Mouse (Mus musculus) ovary, adult 2 months (tissue): Measurements from ENCODE around the gene Dda1. TPM values are rescaled to one million over a fixed set of nuclear protein-coding genes. Genes with fewer than 3 reads are reported as not detected.

ENCODE experiments used
- polyA plus RNA-seq: library from polyadenylated mRNA; depleted of rRNA; stranded (reverse); fragments of >200 nt; gene quantifications from 2 replicates; pipeline ENCODE4 v1.2.3, GENCODE M21; 2012; rRNA removed

Gene Dda1
- polyA plus RNA-seq: 106 and 116 TPM in 2 replicates

DNA sequence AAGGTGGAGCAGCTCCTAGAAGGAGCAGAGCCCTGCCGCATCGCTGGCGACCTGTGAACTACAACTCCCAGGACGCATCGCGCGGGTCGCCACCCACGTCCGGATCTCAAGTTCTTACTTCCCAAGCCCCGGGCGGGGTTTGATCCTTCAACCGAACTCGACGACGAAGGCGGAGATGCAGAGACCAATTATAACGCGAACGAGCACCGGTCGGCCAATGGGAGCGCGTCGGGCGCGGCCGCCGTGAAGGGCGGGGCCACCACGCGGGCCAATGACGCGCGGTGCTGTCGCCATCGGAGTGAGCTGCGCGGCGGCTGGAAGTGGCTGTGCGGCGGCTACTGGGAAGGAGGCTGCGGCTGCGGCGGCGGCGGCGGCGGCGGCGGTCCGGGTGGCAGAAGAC lies at the start of gene Dda1:
Gene Dda1 (plus strand): TSS at position 284 of the 400 bp plus-strand sequence.

DNA sequence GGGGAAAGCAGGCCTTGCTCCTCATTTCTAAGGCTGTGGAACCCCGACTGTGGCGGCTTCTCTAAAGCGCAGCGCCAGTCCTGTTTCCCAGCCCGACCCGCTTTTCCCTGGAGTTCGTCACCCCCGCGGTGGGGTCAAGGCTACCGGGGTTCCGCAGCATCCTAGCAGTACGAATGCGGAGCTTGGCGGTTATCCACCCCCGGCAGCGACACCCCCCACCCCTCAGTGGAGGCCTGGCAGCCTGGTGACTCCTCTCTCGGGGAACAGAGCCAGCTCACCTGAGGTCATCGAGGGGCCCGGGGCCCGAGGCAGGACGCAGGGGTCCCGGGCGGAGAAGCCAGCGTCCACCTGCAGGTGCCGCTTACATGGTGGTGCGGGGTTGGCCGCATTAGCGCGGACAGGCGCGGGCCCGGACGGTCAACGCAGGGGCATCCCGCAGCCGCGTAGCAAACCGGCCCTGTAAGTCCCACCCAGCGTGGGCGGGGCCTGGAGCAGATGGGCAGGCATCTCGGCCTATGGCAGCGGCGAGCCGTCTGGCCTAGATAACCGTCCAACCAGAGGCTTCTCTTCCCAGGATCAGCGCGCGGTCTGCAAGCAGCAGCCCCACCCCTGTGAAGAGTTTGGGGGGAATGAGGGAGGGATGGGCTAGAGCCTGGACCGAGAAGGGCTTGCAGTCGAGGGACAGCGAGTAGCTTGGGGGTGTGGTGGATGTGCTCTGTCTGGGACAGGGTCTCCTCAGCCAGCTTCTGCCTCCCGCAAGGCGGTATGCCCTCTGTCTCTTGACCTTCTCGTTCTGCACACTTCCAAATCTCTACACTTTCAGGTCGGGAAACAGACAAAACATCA lies 5.6 kb upstream of the Dda1 start, which contains the start of gene Abhd8:
Gene Abhd8 (minus strand): TSS at position 468 of the 846 bp plus-strand sequence.

DNA sequence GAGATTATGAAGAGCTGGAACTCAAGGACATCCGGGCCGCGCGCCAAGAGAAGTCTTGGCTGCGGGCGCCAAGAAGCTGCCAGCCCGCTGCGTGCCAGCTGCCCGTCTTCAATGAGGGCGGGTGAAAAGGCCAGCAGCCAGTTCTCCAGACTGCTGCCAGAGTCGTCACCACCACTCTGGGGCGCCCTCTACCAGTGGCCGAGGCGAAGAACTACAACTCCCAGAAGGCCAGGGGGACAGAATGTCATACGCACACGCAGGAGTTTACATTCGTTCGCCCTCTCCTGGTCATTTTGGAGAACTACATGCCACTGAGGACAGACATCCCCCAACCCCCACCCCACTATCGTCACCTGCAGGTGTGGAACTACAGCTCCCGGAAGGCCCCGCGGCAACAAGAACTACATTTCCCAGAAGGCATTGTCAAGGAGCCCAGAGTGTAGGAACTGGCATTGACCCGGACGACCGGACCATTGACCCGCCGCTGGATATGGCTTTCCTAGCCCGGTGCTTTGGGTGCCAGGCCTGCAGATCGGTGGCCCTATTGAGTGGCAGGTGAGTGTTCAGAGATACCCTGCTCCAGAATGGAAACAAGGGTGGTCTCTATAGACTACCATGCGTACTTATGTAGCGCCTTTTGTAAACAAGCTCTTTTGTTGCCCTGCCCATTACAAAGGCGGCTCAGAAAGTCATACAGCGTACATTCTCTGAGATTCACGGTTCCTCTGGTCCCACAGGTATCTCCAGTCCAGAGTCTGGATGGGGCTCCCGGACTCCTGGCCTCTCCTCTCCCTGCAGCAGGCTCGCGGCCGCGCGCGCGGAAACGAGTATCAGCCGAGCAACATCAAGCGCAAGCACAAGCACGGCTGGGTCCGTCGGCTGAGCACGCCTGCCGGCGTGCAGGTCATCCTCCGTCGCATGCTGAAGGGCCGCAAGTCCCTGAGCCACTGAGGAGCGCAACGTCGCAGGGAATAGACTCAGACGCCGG lies 4.2 kb upstream of the Dda1 start, which contains the start of gene Mrpl34:
Gene Mrpl34 (plus strand): TSS at position 447 of the 988 bp plus-strand sequence.

DNA sequence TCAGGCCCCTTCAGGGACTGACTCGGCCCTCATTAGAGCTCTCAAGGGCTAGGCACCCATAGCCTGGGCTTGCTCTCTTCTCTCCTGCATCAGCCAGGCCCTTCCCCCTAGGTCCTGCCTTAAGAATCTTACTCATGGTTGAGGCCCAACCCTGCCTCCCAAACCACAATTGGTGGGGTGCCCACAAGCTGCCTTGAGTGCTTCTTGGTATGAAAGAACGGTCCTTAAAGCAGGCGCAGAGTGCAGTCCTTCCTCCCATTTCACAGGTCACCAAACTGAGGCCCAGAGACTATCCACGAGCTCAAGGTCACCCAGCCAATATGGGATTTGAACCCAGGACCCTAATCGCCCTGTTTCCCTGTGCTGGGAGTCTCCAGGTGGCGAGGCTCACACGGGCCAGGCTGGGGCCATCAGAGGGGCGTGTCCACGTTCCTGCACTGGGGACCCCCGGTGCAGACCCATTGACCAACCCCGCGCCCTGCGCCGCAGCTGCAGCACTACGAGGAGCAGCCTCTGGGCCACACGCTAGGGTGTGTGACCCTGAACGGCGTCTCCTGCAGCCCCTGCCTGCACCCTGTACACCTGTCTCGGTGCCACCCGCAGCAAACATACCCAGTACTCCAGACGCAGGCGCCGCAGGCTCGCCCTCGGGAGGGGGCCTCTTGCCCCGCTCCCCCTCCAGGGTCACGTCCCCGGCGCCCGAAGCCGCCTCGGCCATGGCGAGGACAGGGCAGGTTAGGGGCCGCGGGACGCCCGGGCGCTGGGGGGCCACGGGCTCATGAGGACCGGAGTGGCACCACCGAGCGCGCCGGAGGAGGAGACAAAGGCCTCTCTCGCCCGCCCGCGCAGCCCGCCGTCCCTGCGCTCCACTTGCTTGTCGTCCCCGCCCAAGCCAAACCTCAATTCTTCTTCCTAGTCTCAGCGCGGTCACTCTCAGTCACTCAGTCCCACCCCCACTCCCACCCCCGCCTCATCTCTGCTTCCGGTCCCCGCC lies 16.4 kb downstream of the Dda1 start, which contains the start of gene Ano8:
Gene Ano8 (minus strand): TSS at position 822 of the 994 bp plus-strand sequence.

DNA sequence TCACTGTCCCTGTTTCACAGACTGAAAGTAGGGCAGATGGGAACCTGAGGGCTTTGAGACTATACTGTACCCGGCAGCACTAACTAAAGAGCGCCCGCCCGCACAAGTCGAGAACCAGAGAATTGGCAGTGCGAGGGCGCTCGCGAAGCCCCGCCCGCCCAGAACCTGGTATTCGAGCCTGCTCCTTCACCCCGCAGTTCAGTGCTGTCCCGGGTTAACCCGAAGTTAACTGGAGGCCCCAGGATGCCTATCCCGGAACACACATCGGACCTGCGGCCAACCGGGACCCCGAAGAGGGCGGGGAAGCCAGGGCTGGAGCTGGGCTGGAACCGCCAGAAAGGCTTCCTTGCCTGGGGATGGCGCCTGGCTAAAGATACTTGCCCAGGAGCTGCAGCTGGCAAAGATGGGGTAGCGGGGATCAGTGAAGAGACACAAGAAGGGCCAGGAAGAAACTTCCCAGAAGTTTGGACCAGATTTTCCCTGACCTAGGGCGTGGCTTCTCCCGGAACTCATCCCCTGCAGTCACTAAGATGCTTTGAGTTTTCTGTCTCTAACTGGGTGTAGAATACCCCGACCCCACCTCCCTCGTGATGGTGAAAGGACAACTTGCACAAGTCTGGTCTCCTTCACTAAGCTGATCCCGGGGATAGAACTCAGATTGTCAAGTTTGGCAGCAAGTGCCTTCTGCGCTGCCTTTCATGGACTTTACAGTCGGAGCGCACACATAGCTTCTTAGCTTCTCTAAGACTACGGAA lies 18.9 kb downstream of the Dda1 start, which contains the start of gene Gtpbp3:
Gene Gtpbp3 (plus strand): TSS at position 413 of the 755 bp plus-strand sequence.

DNA sequence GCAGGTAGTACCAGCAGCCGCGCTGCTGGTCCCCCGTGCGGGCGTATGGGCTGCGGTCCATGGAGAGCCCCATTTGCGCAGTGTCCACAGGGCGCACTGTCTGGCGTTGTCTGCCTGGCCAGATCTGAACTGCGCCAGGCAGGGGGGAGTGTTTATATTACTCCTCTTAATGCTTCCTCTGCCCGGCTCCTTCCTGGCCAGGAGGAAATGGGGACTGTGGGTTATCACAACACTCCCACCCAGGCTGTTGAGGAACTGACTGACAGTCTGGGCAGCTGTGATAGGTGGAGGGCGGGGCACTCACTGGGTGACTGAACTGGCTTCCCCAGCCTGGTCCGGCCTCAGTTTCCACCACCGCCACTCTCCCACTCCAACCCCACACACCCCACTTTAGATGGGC lies 42.6 kb downstream of the Dda1 start, which contains the start of gene Plvap:
Gene Plvap (minus strand): TSS at position 109 of the 400 bp plus-strand sequence.

DNA sequence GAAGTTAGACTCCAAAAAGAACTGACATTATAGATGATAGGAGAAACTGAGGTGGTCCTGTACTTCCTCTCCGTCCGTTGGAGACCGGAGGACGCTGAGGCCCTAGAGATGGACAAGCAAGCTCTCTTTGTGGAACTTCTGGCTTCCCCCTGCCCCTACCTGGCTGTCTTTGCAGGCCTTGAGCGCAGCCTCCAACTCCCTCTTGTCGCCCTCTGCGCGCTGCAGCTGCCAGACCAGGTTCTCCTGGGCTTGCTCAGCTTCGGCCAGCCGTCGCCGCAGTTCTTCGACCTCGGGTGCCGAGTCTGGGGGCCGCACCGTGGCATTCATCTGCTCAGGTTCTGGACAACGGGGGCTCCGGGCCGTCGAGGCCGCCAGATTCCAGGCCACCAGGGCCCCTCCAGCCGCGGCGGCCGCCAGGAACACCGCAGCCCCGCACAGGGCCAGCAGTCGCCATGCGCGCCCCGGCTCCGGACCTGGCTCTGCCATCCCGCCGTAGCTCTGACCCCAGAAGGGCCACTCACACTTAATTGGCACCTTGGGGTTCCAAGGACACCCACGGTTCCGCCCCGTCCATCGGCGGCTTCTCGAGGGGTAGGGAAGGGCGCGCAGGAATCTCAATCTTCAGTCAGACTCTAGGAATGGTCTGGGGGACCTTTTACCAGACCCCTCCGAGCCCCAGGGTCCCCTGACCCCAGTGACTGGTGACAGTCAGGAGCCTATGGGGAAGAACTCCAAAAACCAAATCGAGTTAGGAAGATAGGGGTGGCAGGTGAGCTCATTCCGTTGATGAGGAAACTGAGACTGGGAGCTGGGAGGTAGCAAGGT lies 56.4 kb downstream of the Dda1 start, which contains the start of gene Ccdc194:
Gene Ccdc194 (minus strand): TSS at position 486 of the 825 bp plus-strand sequence.

Other genes starting within 250 kb of the Dda1 start
- 33.5 and 33.6 TPM in 2 replicates for gene Myo9b, start 196.5 kb upstream of the Dda1 start, polyA plus RNA-seq
- 10.0 and 12.7 TPM in 2 replicates for gene Haus8, start 196.3 kb upstream of the Dda1 start, polyA plus RNA-seq
- gene Use1, start 102.4 kb upstream of the Dda1 start, polyA plus RNA-seq: 174 and 185 TPM in 2 replicates
- gene Ocel1, start 97.9 kb upstream of the Dda1 start, polyA plus RNA-seq: 15.4 and 16.1 TPM in 2 replicates
- 375 and 551 TPM in 2 replicates for gene Nr2f6, start 87.2 kb upstream of the Dda1 start, polyA plus RNA-seq
- 40.4 and 44.7 TPM in 2 replicates for gene Ushbp1, start 73.4 kb upstream of the Dda1 start, polyA plus RNA-seq
- gene Babam1, start 72.3 kb upstream of the Dda1 start, polyA plus RNA-seq: 142 and 165 TPM in 2 replicates
- 18.1 and 24.0 TPM in 2 replicates for gene Ankle1, start 63.2 kb upstream of the Dda1 start, polyA plus RNA-seq
- gene Abhd8, start 5.5 kb upstream of the Dda1 start, polyA plus RNA-seq: 123 and 134 TPM in 2 replicates
- 126 and 156 TPM in 2 replicates for gene Mrpl34, start 4.2 kb upstream of the Dda1 start, polyA plus RNA-seq
- 51.3 and 72.4 TPM in 2 replicates for gene Ano8, start 16.8 kb downstream of the Dda1 start, polyA plus RNA-seq
- 62.6 and 70.6 TPM in 2 replicates for gene Gtpbp3, start 18.9 kb downstream of the Dda1 start, polyA plus RNA-seq
- gene Plvap, start 42.6 kb downstream of the Dda1 start, polyA plus RNA-seq: 127 and 165 TPM in 2 replicates
- 0.21 and 0.85 TPM in 2 replicates for gene Ccdc194, start 56.5 kb downstream of the Dda1 start, polyA plus RNA-seq
- 1,406 and 1,805 TPM in 2 replicates for gene Bst2, start 68.3 kb downstream of the Dda1 start, polyA plus RNA-seq
- gene Mvb12a, start 73.7 kb downstream of the Dda1 start, polyA plus RNA-seq: 244 and 264 TPM in 2 replicates
- 22.7 and 37.6 TPM in 2 replicates for gene Tmem221, start 89.7 kb downstream of the Dda1 start, polyA plus RNA-seq
- 0.10 and 0.16 TPM in 2 replicates for gene Nxnl1, start 97.4 kb downstream of the Dda1 start, polyA plus RNA-seq
- 457 and 488 TPM in 2 replicates for gene Slc27a1, start 99.7 kb downstream of the Dda1 start, polyA plus RNA-seq
- 330 and 475 TPM in 2 replicates for gene Pgls, start 123.0 kb downstream of the Dda1 start, polyA plus RNA-seq
- 9.1 and 11.0 TPM in 2 replicates for gene Fam129c, start 128.4 kb downstream of the Dda1 start, polyA plus RNA-seq
- 345 and 390 TPM in 2 replicates for gene Colgalt1, start 141.8 kb downstream of the Dda1 start, polyA plus RNA-seq
- 1.6 and 2.0 TPM in 2 replicates for gene Unc13a, start 202.6 kb downstream of the Dda1 start, polyA plus RNA-seq
- gene Jak3, start 207.1 kb downstream of the Dda1 start, polyA plus RNA-seq: 26.2 and 28.2 TPM in 2 replicates
- gene Insl3, start 220.0 kb downstream of the Dda1 start, polyA plus RNA-seq: 614 and 743 TPM in 2 replicates
- gene B3gnt3, start 232.6 kb downstream of the Dda1 start, polyA plus RNA-seq: 9.5 and 13.4 TPM in 2 replicates